Mouse (Mus musculus) layer of hippocampus, postnatal 10 days (tissue): ENCODE measurements at regions not wholly inside any gene's neighbourhood (a gene's known extent, or its start where the extent isn't known, plus 50 kb on each side); places are given as distances from the start of the nearest gene placed in this dataset.

Experiments used
- DNase-seq, 2 experiments: peaks; one replicate each; pipeline ENCODE4 v3.0.0; 2021; ENCODE audit warnings: low spot score in 2 of 2

GRCm38 (mm10) chr3:63551661-63552060 lies 68.0 kb upstream of the Gm34302 start:
- no peak for DNase-seq

GRCm38 (mm10) chr3:63542638-63543408 lies 59.1 kb upstream of the Gm34302 start:
- no peak for DNase-seq

- DNase-seq, result no peak
Measured at GRCm38 (mm10) chr3:63538881-63539280, 55.2 kb upstream of the Gm34302 start.

- peak in 1 of 2 experiments; percentile 19 for DNase-seq
Measured at GRCm38 (mm10) chr3:63534141-63534540, 50.5 kb upstream of the Gm34302 start.
